11 mouse cellular contexts compared by ENCODE assay signal in genomic region chr8:122437708-122438331, GRCm38 (mm10). TPM values are rescaled to one million over a fixed set of nuclear protein-coding genes. Genes with fewer than 3 reads are reported as not detected.
A peak's percentile ranks its signal among the peaks of the same experiment; 100 is the strongest.
DNase-seq lines count a peak whose midpoint lies in the region; ATAC-seq and TF ChIP-seq lines count a peak whose summit lies in the region.
"Had no signal": no experiment of that assay in that cellular context is flagged by ENCODE, and none has a peak within 500 bp of the region (broad histone marks: within the 10 kb centered on the region; RNA-seq: fewer than 3 reads in every experiment).

No protein-coding gene starts in this region.

- ATAC-seq in kidney, postnatal 0 days (replicated peaks; ENCODE audit: low FRiP score, low read depth), result no peak
- no peak for ATAC-seq in limb, embryonic 12.5 days (ENCODE audit: insufficient number of reproducible peaks, insufficient read depth, low FRiP score, low TSS enrichment, low read depth)
- ATAC-seq in forebrain, embryonic 14.5 days, result no peak
- ATAC-seq: midbrain, embryonic 15.5 days had no signal

- no peaks in the 10 kb centered on the region for H3K27me3 ChIP-seq in kidney, postnatal 0 days (ENCODE audit: insufficient read depth, low read length)
- no peaks in the 10 kb centered on the region for H3K27me3 ChIP-seq in limb, embryonic 12.5 days
- H3K27me3 ChIP-seq in forebrain, embryonic 14.5 days (replicated peaks; ENCODE audit: control insufficient read depth, insufficient read depth, low read length), result no peaks in the 10 kb centered on the region
- H3K27me3 ChIP-seq: midbrain, embryonic 15.5 days had no signal

- no peak for TF ChIP-seq CTCF in kidney, postnatal 0 days (IDR thresholded peaks at IDR 0.05; ENCODE audit: low read depth)
- TF ChIP-seq CTCF in bone marrow, adult 2 months (IDR thresholded peaks at IDR 0.05; ENCODE audit: control insufficient read depth, insufficient read depth, low read length), result no peak

- 0 out of 2 replicates have a peak overlapping the region, but pooled peaks have one; percentile 27 for H3K9ac ChIP-seq in kidney, postnatal 0 days (ENCODE audit: low read depth, low read length)
- H3K9ac ChIP-seq in limb, embryonic 12.5 days (replicated peaks), result no peak overlapping the region; the same call in 1 of the 2 replicates
- no peak overlapping the region for H3K9ac ChIP-seq in forebrain, embryonic 14.5 days (ENCODE audit: low read length)
- H3K9ac ChIP-seq: midbrain, embryonic 15.5 days had no signal

- TF ChIP-seq POLR2A in bone marrow, adult 2 months (IDR thresholded peaks at IDR 0.05; ENCODE audit: borderline replicate concordance, control insufficient read depth, low read depth, low read length), result no peak

- DNase-seq in kidney, postnatal 0 days (ENCODE audit: low spot score), result peak; percentile 71
- no peak for DNase-seq in kidney, postnatal 10 days
- peak; percentile 65 for DNase-seq in naive thymus-derived CD4-positive, alpha-beta T cell, adult 2 months (ENCODE audit: low read depth)
- DNase-seq in left cerebral cortex, postnatal 14 days (ENCODE audit: low spot score in 2 of 2), result no peak
- DNase-seq in forebrain, embryonic 14.5 days (ENCODE audit: low spot score), result no peak
- DNase-seq: layer of hippocampus, postnatal 36 days had no signal

- peak overlapping the region; percentile 64; the same call in 1 of the 2 replicates for H3K27ac ChIP-seq in kidney, postnatal 0 days
- H3K27ac ChIP-seq in bone marrow, adult 2 months (ENCODE audit: control insufficient read depth, insufficient read depth, low read depth, low read length, poor library complexity), result peak overlapping the region; percentile 60
- peak overlapping the region; percentile 72 for H3K27ac ChIP-seq in limb, embryonic 12.5 days
- no peak overlapping the region for H3K27ac ChIP-seq in forebrain, embryonic 14.5 days (ENCODE audit: low read depth, low read length)
- H3K27ac ChIP-seq: hindbrain, embryonic 10.5 days; midbrain, embryonic 15.5 days had no signal

- no peaks in the 10 kb centered on the region for H3K9me3 ChIP-seq in kidney, postnatal 0 days (replicated peaks; ENCODE audit: low read length)
- peaks cover 5% of the 10 kb centered on the region; the same call in 1 of the 2 replicates for H3K9me3 ChIP-seq in limb, embryonic 12.5 days
- H3K9me3 ChIP-seq in forebrain, embryonic 14.5 days (replicated peaks; ENCODE audit: control insufficient read depth, low read length), result no peaks in the 10 kb centered on the region
- H3K9me3 ChIP-seq: midbrain, embryonic 15.5 days had no signal

- peaks cover 12% of the 10 kb centered on the region; the same call in 1 of the 2 replicates for H3K4me1 ChIP-seq in kidney, postnatal 0 days (replicated peaks; ENCODE audit: insufficient read depth, low read length)
- peaks cover 11% of the 10 kb centered on the region; the same call in 1 of the 2 replicates for H3K4me1 ChIP-seq in bone marrow, adult 2 months (ENCODE audit: control insufficient read depth, insufficient read depth, low read length)
- H3K4me1 ChIP-seq in limb, embryonic 12.5 days (replicated peaks), result peaks cover 17% of the 10 kb centered on the region
- peaks cover 8% of the 10 kb centered on the region for H3K4me1 ChIP-seq in forebrain, embryonic 14.5 days (ENCODE audit: control insufficient read depth, insufficient read depth, low read length)

- peak overlapping the region; percentile 30; the same call in 1 of the 2 replicates for H3K4me2 ChIP-seq in kidney, postnatal 0 days (ENCODE audit: low read length)
- H3K4me2 ChIP-seq in limb, embryonic 12.5 days, result no peak overlapping the region
- H3K4me2 ChIP-seq in forebrain, embryonic 14.5 days (ENCODE audit: low read length), result no peak overlapping the region
- H3K4me2 ChIP-seq: midbrain, embryonic 15.5 days had no signal

- intact Hi-C loops in left cerebral cortex, postnatal 14 days (cut with DNase I), result no loop called here

- 0 out of 2 replicates have a peak, but pooled peaks cover 9% of the 10 kb centered on the region for H3K36me3 ChIP-seq in kidney, postnatal 0 days (ENCODE audit: insufficient read depth, low read length)
- peaks cover 64% of the 10 kb centered on the region for H3K36me3 ChIP-seq in limb, embryonic 12.5 days
- H3K36me3 ChIP-seq in forebrain, embryonic 14.5 days (ENCODE audit: control insufficient read depth, insufficient read depth, low read length), result peaks cover 51% of the 10 kb centered on the region

- H3K4me3 ChIP-seq in kidney, postnatal 0 days (replicated peaks; ENCODE audit: low read depth, low read length), result no peak overlapping the region
- peak overlapping the region; percentile 43 for H3K4me3 ChIP-seq in bone marrow, adult 2 months (replicated peaks; ENCODE audit: control insufficient read depth, low read depth, low read length)
- H3K4me3 ChIP-seq in limb, embryonic 12.5 days (replicated peaks), result no peak overlapping the region
- no peak overlapping the region for H3K4me3 ChIP-seq in forebrain, embryonic 14.5 days (ENCODE audit: low read depth, low read length)
- H3K4me3 ChIP-seq: erythroblast, embryonic 14.5 days; hindbrain, embryonic 10.5 days; midbrain, embryonic 15.5 days had no signal

- WGBS in kidney, postnatal 0 days, result 84% methylated on average over 13 of the region's 13 CpGs
- 63% methylated on average over 13 of the region's 13 CpGs for WGBS in bone marrow, adult 2 months
- 85% methylated on average over 13 of the region's 13 CpGs for WGBS in limb, embryonic 12.5 days
- WGBS in forebrain, embryonic 14.5 days, result 93% methylated on average over 13 of the region's 13 CpGs

RNA-seq across cellular contexts. Expression of gene Cyba, which starts 5.1 kb away (rescaled TPM):
- 647 and 704 TPM in 2 replicates for polyA plus RNA-seq in kidney, postnatal 0 days (2015; fragmentation: Nextera tagmentation; extraction: Ambion mirVana)
- 168 and 494 TPM in 2 replicates for polyA plus RNA-seq in bone marrow, adult 2 months (2011; ENCODE audit: insufficient read depth, insufficient read length, low replicate concordance, missing spikeins)
- 101 and 104 TPM in 2 replicates for polyA plus RNA-seq in limb, embryonic 12.5 days (2016; fragmentation: Nextera tagmentation; extraction: Ambion mirVana)
- 1 to 10 TPM; 8.6 to 9.9 TPM for total RNA-seq in left cerebral cortex, postnatal 14 days (2021)
- polyA plus RNA-seq in forebrain, embryonic 14.5 days (2014; fragmentation: Nextera tagmentation; extraction: Ambion mirVana), result 33.5 and 39.3 TPM in 2 replicates

RNA-seq across cellular contexts. Expression of gene Mvd, which starts 5.4 kb away (rescaled TPM):
- polyA plus RNA-seq in kidney, postnatal 0 days (2015; fragmentation: Nextera tagmentation; extraction: Ambion mirVana), result 31.2 and 36.3 TPM in 2 replicates
- 2.4 and 6.3 TPM in 2 replicates for polyA plus RNA-seq in bone marrow, adult 2 months (2011; ENCODE audit: insufficient read depth, insufficient read length, low replicate concordance, missing spikeins)
- 40.5 and 48.7 TPM in 2 replicates for polyA plus RNA-seq in limb, embryonic 12.5 days (2016; fragmentation: Nextera tagmentation; extraction: Ambion mirVana)
- 10 to 100 TPM; 32.7 to 34.4 TPM for total RNA-seq in left cerebral cortex, postnatal 14 days (2021)
- 41.8 and 51.9 TPM in 2 replicates for polyA plus RNA-seq in forebrain, embryonic 14.5 days (2014; fragmentation: Nextera tagmentation; extraction: Ambion mirVana)

RNA-seq across cellular contexts. Expression of gene Il17c, which starts 16.0 kb away (rescaled TPM):
- not detected in 2 replicates for polyA plus RNA-seq in kidney, postnatal 0 days (2015; fragmentation: Nextera tagmentation; extraction: Ambion mirVana)
- not detected in 2 replicates for polyA plus RNA-seq in bone marrow, adult 2 months (2011; ENCODE audit: insufficient read depth, insufficient read length, low replicate concordance, missing spikeins)
- polyA plus RNA-seq in limb, embryonic 12.5 days (2016; fragmentation: Nextera tagmentation; extraction: Ambion mirVana), result not detected in 2 replicates
- total RNA-seq in left cerebral cortex, postnatal 14 days (2021), result not detected
- polyA plus RNA-seq in forebrain, embryonic 14.5 days (2014; fragmentation: Nextera tagmentation; extraction: Ambion mirVana), result not detected in 2 replicates
- total RNA-seq: layer of hippocampus, postnatal 36 days had no signal
- polyA plus RNA-seq: erythroblast, embryonic 14.5 days; hindbrain, embryonic 10.5 days; midbrain, embryonic 15.5 days had no signal

RNA-seq across cellular contexts. Expression of gene Snai3, which starts 22.7 kb away (rescaled TPM):
- 0.67 and 1.0 TPM in 2 replicates for polyA plus RNA-seq in kidney, postnatal 0 days (2015; fragmentation: Nextera tagmentation; extraction: Ambion mirVana)
- 2.2 TPM in 1 of 2 replicates, not detected in the other for polyA plus RNA-seq in bone marrow, adult 2 months (2011; ENCODE audit: insufficient read depth, insufficient read length, low replicate concordance, missing spikeins)
- polyA plus RNA-seq in limb, embryonic 12.5 days (2016; fragmentation: Nextera tagmentation; extraction: Ambion mirVana), result 0.16 and 0.38 TPM in 2 replicates
- not detected for total RNA-seq in left cerebral cortex, postnatal 14 days (2021)
- polyA plus RNA-seq in forebrain, embryonic 14.5 days (2014; fragmentation: Nextera tagmentation; extraction: Ambion mirVana), result not detected in 2 replicates
- total RNA-seq: layer of hippocampus, postnatal 36 days had no signal
- polyA plus RNA-seq: erythroblast, embryonic 14.5 days; hindbrain, embryonic 10.5 days; midbrain, embryonic 15.5 days had no signal

RNA-seq across cellular contexts. Expression of gene Rnf166, which starts 38.0 kb away (rescaled TPM):
- polyA plus RNA-seq in kidney, postnatal 0 days (2015; fragmentation: Nextera tagmentation; extraction: Ambion mirVana), result 44.0 and 44.5 TPM in 2 replicates
- 17.4 and 32.7 TPM in 2 replicates for polyA plus RNA-seq in bone marrow, adult 2 months (2011; ENCODE audit: insufficient read depth, insufficient read length, low replicate concordance, missing spikeins)
- polyA plus RNA-seq in limb, embryonic 12.5 days (2016; fragmentation: Nextera tagmentation; extraction: Ambion mirVana), result 45.8 and 46.4 TPM in 2 replicates
- total RNA-seq in left cerebral cortex, postnatal 14 days (2021), result 10 to 100 TPM; 22.4 to 23.2 TPM
- polyA plus RNA-seq in forebrain, embryonic 14.5 days (2014; fragmentation: Nextera tagmentation; extraction: Ambion mirVana), result 28.8 and 32.2 TPM in 2 replicates

Comparison
In these comparisons a context has a peak if more than half of its experiments do, and no peak if none do; other contexts are left out.
1. DNase-seq: peak in kidney, postnatal 0 days (single experiment) and naive thymus-derived CD4-positive, alpha-beta T cell, adult 2 months (single experiment); none in kidney, postnatal 10 days (single experiment), left cerebral cortex, postnatal 14 days (0 of 2) and forebrain, embryonic 14.5 days (single experiment).